Mouse (Mus musculus) limb, embryonic 14.5 days (tissue): Measurements from ENCODE around the gene 9130230L23Rik. TPM values are rescaled to one million over a fixed set of nuclear protein-coding genes. Genes with fewer than 3 reads are reported as not detected.
"Not testable (repeated sequence)": the region's sequence is repeated elsewhere in the genome, so short reads cannot be mapped to it uniquely, and the experiment has no call there.

Experiments
- ATAC-seq: fragments of 200-750 bp; cut with Nextera tagmentation; 2 replicates; pipeline ENCODE4 v1.8.0; 2017; ENCODE audit warnings: low read depth, moderate number of reproducible peaks, moderate TSS enrichment; ENCODE audit not compliant: low FRiP score
- DNase-seq: peaks from one replicate; pipeline ENCODE4 v3.0.0-alpha.2; 2015; ENCODE audit warnings: low spot score
- H3K27ac ChIP-seq: fragments of 300-500 bp; sonication (generic); replicated peaks from 2 replicates; pipeline ENCODE4 v1.5.1; 2014; ENCODE audit warnings: low read depth, mild to moderate bottlenecking, low read length, moderate library complexity, mixed read lengths
- H3K27me3 ChIP-seq: fragments of 300-500 bp; sonication (generic); 2 replicates; pipeline ENCODE4 v1.6.1; 2014; ENCODE audit warnings: low read length, mixed read lengths; ENCODE audit not compliant: control insufficient read depth, insufficient read depth
- H3K36me3 ChIP-seq: fragments of 300-500 bp; sonication (generic); 2 replicates; pipeline ENCODE4 v1.6.1; 2014; ENCODE audit warnings: mild to moderate bottlenecking, low read length, moderate library complexity, mixed read lengths; ENCODE audit not compliant: control insufficient read depth, insufficient read depth
- H3K4me1 ChIP-seq: fragments of 300-500 bp; sonication (generic); 2 replicates; pipeline ENCODE4 v1.6.1; 2014; ENCODE audit warnings: antibody characterized with exemption, low read length, mixed read lengths; ENCODE audit not compliant: control insufficient read depth, insufficient read depth
- H3K4me2 ChIP-seq: fragments of 300-500 bp; sonication (generic); replicated peaks from 2 replicates; pipeline ENCODE4 v1.6.1; 2014; ENCODE audit warnings: low read depth, mild to moderate bottlenecking, low read length, moderate library complexity; ENCODE audit not compliant: severe bottlenecking
- H3K4me3 ChIP-seq: fragments of 300-500 bp; sonication (generic); replicated peaks from 2 replicates; pipeline ENCODE4 v1.5.1; 2014; ENCODE audit warnings: low read length
- H3K9ac ChIP-seq: fragments of 300-500 bp; sonication (generic); 2 replicates; pipeline ENCODE4 v1.6.1; 2014; ENCODE audit warnings: mild to moderate bottlenecking, low read depth, low read length, moderate library complexity; ENCODE audit not compliant: severe bottlenecking
- H3K9me3 ChIP-seq: fragments of 300-500 bp; sonication (generic); 2 replicates; pipeline ENCODE4 v1.6.1; 2016; ENCODE audit warnings: low read length; ENCODE audit not compliant: control insufficient read depth
- POLR2A ChIP-seq: fragments of 200-500 bp; IDR thresholded peaks from 2 replicates; pipeline ENCODE4 v1.8.0; 2012; ENCODE audit warnings: inconsistent platforms, mild to moderate bottlenecking, moderate library complexity, borderline replicate concordance; ENCODE audit not compliant: insufficient read depth, insufficient read length; ENCODE audit errors: extremely low read depth
- WGBS: fragments of 180-500 bp; shearing (Covaris S2); extraction: QIAGEN DNeasy Blood & Tissue Kit; methylation state at CpG from one replicate; pipeline ENCODE4 v1.1.7; 2014; 5-methylcytosine and 5-hydroxymethylcytosine counted together
- polyA plus RNA-seq, 2 experiments: library from polyadenylated mRNA; depleted of rRNA in 1 of 2; stranded (reverse) in 1 of 2; unstranded in 1 of 2; fragments of >200 nt; fragmentation: Nextera tagmentation in 1 of 2; extraction: Ambion mirVana in 1 of 2; gene quantifications; 2 replicates each; pipeline versions ENCODE4 v1.2.1 to v1.2.3; 2012 to 2014

Gene 9130230L23Rik
- polyA plus RNA-seq, 2 experiments: not detected

GRCm38 (mm10) chr5:65994643-65995042 lies 9.4 kb downstream of the 9130230L23Rik start:
- Histone ChIP-seq H3K9ac (no peak overlapping the region), H3K4me3 (no peak overlapping the region), H3K36me3 (no peaks in the 10 kb centered on the region), H3K27me3 (no peaks in the 10 kb centered on the region), H3K4me1 (no peaks in the 10 kb centered on the region), H3K9me3 (no peaks in the 10 kb centered on the region), H3K4me2 (no peak overlapping the region), H3K27ac (no peak overlapping the region)
- TF ChIP-seq POLR2A: no peak
- DNase-seq (no peak), ATAC-seq (no peak)
- WGBS: 61% methylated on average over 6 of the region's 6 CpGs

GRCm38 (mm10) chr5:65991191-65991590 lies 12.9 kb downstream of the 9130230L23Rik start:
- TF ChIP-seq POLR2A: no peak
- WGBS: 78% methylated on average over 2 of the region's 2 CpGs
- no peak for ATAC-seq

DNA sequence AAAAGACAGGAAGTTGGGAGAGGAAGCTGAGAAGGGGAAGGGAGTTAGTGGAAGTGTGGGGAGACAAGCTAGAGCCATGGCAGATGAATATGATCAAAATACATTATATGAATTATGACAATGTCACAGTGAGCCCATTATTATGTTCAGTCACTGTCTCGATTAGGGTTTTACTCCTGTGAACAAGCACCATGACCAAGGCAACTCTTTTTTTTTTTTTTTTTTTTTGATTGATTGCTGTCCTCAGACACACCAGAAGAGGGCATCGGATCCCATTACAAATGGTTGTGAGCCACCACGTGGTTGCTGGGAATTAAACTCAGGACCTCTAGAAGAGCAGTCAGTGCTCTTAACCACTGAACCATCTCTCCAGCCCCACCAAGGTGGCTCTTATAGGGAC lies 17.1 kb downstream of the 9130230L23Rik start:
- H3K4me1 ChIP-seq, DNase-seq, H3K9ac ChIP-seq, H3K36me3 ChIP-seq, ATAC-seq, H3K27me3 ChIP-seq, H3K27ac ChIP-seq, H3K4me2 ChIP-seq, H3K9me3 ChIP-seq, H3K4me3 ChIP-seq: not testable (repeated sequence)
- WGBS: 65% methylated on average over 3 of the region's 3 CpGs

More at GRCm38 (mm10) chr5:65991191-65991590, 12.9 kb downstream of the 9130230L23Rik start:
- H3K27me3 ChIP-seq: no peaks in the 10 kb centered on the region
- no peaks in the 10 kb centered on the region for H3K4me1 ChIP-seq
- no peak overlapping the region for H3K9ac ChIP-seq
- H3K9me3 ChIP-seq: no peaks in the 10 kb centered on the region
- H3K27ac ChIP-seq: no peak overlapping the region
- H3K36me3 ChIP-seq: no peaks in the 10 kb centered on the region
- H3K4me3 ChIP-seq: no peak overlapping the region
- DNase-seq: no peak
- H3K4me2 ChIP-seq: no peak overlapping the region

GRCm38 (mm10) chr5:65986426-65986825 lies 17.7 kb downstream of the 9130230L23Rik start:
- no peak for TF ChIP-seq POLR2A
- H3K36me3 ChIP-seq: no peaks in the 10 kb centered on the region
- no peaks in the 10 kb centered on the region for H3K9me3 ChIP-seq
- H3K4me1 ChIP-seq: no peaks in the 10 kb centered on the region
- H3K9ac ChIP-seq: no peak overlapping the region
- H3K4me3 ChIP-seq: no peak overlapping the region
- WGBS: 92% methylated on average over 5 of the region's 5 CpGs
- H3K4me2 ChIP-seq: no peak overlapping the region
- ATAC-seq (no peak), DNase-seq (no peak)
- H3K27me3 ChIP-seq: no peaks in the 10 kb centered on the region
- H3K27ac ChIP-seq: no peak overlapping the region

DNA sequence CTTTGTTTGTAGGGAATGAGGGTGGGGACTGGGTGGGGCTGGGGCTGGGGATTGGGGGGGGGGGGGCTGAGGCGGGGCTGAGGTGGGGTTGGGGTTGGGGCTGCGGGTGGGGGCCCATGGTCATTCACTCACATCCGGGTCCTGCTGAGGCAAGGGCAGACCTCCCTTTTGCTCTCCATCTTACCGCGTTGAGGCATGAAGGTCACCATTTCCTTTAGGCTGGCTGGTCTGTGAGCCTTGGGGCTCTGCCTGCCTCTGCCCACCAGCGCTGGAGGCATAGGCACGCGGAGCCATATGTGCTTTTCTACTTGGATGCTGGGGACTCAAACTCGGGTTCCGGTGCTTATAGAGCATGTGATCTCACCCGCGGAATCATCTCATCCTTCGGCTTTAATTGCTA lies 28.4 kb downstream of the 9130230L23Rik start:
- Histone ChIP-seq H3K9ac (no peak overlapping the region), H3K9me3 (no peaks in the 10 kb centered on the region), H3K36me3 (no peaks in the 10 kb centered on the region), H3K4me1 (no peaks in the 10 kb centered on the region), H3K4me2 (no peak overlapping the region), H3K4me3 (no peak overlapping the region), H3K27ac (no peak overlapping the region), H3K27me3 (no peaks in the 10 kb centered on the region)
- 88% methylated on average over 13 of the region's 13 CpGs for WGBS
- TF ChIP-seq POLR2A: no peak
- ATAC-seq: no peak
- DNase-seq: no peak

- Histone ChIP-seq H3K36me3 (no peaks in the 10 kb centered on the region), H3K4me2 (no peak overlapping the region), H3K9me3 (no peaks in the 10 kb centered on the region), H3K4me1 (no peaks in the 10 kb centered on the region), H3K27ac (no peak overlapping the region), H3K27me3 (no peaks in the 10 kb centered on the region), H3K9ac (no peak overlapping the region), H3K4me3 (no peak overlapping the region)
- DNase-seq: no peak
- WGBS: 73% methylated on average over 2 of the region's 2 CpGs
- no peak for TF ChIP-seq POLR2A
- ATAC-seq: no peak
Measured at GRCm38 (mm10) chr5:65973189-65973588, 30.9 kb downstream of the 9130230L23Rik start.
